Mouse (Mus musculus): ENCODE measurements at regions not wholly inside any gene's neighbourhood (a gene's known extent, or its start where the extent isn't known, plus 50 kb on each side); places are given as distances from the start of the nearest gene placed in this dataset.
A peak's percentile ranks its signal among the peaks of the same experiment; 100 is the strongest.

GRCm38 (mm10) chr14:68022925-68023324 lies 1271.2 kb downstream of the Synb start:
- DNase-seq, result no peak

GRCm38 (mm10) chr14:68021240-68021639 lies 1272.9 kb downstream of the Synb start:
- DNase-seq, result no peak

GRCm38 (mm10) chr14:68020769-68021168 lies 1273.3 kb downstream of the Synb start:
- DNase-seq, result no peak

- DNase-seq, result no peak
Measured at GRCm38 (mm10) chr14:68018686-68019085, 1275.4 kb downstream of the Synb start.

- no peak for DNase-seq
Measured at GRCm38 (mm10) chr14:67996790-67997417, 1297.2 kb downstream of the Synb start.

- no peak for DNase-seq
Measured at GRCm38 (mm10) chr14:67993611-67994051, 1300.5 kb downstream of the Synb start.

- DNase-seq, result peak; percentile 75
Measured at GRCm38 (mm10) chr14:67993142-67993541, 1301.0 kb downstream of the Synb start.

GRCm38 (mm10) chr14:67992088-67992487 lies 1302.0 kb downstream of the Synb start:
- DNase-seq, result no peak

- DNase-seq, result no peak
Measured at GRCm38 (mm10) chr14:67990271-67990670, 1303.8 kb downstream of the Synb start.

Data from lung, postnatal 36 days (tissue).